ENCODE assay signal across 22 mouse cellular contexts in genomic region chr14:116317491-116317890, GRCm38 (mm10).
"Had no signal": no experiment of that assay in that cellular context is flagged by ENCODE, and none has a peak within 500 bp of the region (broad histone marks: within the 10 kb centered on the region; RNA-seq: fewer than 3 reads in every experiment).

No protein-coding gene starts in this region.

- ATAC-seq: intestine, embryonic 16.5 days; liver, postnatal 0 days; lung, postnatal 0 days; midbrain, embryonic 15.5 days had no signal

- H3K4me3 ChIP-seq: layer of hippocampus, adult 2 months; limb, embryonic 10.5 days; limb, embryonic 13.5 days; midbrain, embryonic 12.5 days; midbrain, embryonic 15.5 days; neural tube, embryonic 12.5 days; neural tube, embryonic 15.5 days had no signal

- H3K27me3 ChIP-seq: limb, embryonic 13.5 days; midbrain, embryonic 12.5 days; midbrain, embryonic 15.5 days; neural tube, embryonic 12.5 days; neural tube, embryonic 15.5 days had no signal

- H3K27ac ChIP-seq: layer of hippocampus, adult 2 months; limb, embryonic 10.5 days; limb, embryonic 13.5 days; liver, embryonic 14.5 days; macrophage; midbrain, embryonic 12.5 days; midbrain, embryonic 15.5 days; neural tube, embryonic 12.5 days; neural tube, embryonic 15.5 days; stomach, postnatal 0 days had no signal

- H3K4me1 ChIP-seq: limb, embryonic 10.5 days; limb, embryonic 13.5 days; midbrain, embryonic 12.5 days; midbrain, embryonic 15.5 days; neural tube, embryonic 12.5 days; neural tube, embryonic 15.5 days had no signal

- H3K9me3 ChIP-seq: limb, embryonic 10.5 days; limb, embryonic 13.5 days; midbrain, embryonic 12.5 days; midbrain, embryonic 15.5 days; neural tube, embryonic 12.5 days; neural tube, embryonic 15.5 days had no signal

- H3K4me2 ChIP-seq: limb, embryonic 13.5 days; liver, embryonic 11.5 days; lung, embryonic 14.5 days; midbrain, embryonic 12.5 days; midbrain, embryonic 15.5 days; neural tube, embryonic 12.5 days; neural tube, embryonic 15.5 days had no signal

- H3K36me3 ChIP-seq: limb, embryonic 10.5 days; limb, embryonic 13.5 days; midbrain, embryonic 12.5 days; midbrain, embryonic 15.5 days; neural tube, embryonic 12.5 days; neural tube, embryonic 15.5 days had no signal

- DNase-seq: layer of hippocampus, adult 9-11 months; liver, postnatal 0 days; lung, embryonic 14.5 days; right cerebral cortex, adult 18-20 months; right cerebral cortex, postnatal 14 days; right cerebral cortex, postnatal 4 days; thymus, adult 2 months; thymus, postnatal 14 days; thymus, postnatal 4 days had no signal

- H3K9ac ChIP-seq: limb, embryonic 13.5 days; liver, embryonic 14.5 days; liver, postnatal 0 days; lung, embryonic 14.5 days; midbrain, embryonic 12.5 days; midbrain, embryonic 15.5 days; neural tube, embryonic 12.5 days; neural tube, embryonic 15.5 days had no signal
